Mouse (Mus musculus) T-cell, adult 2 months (primary cell): ENCODE data around the gene Ggcx.

Experiments used
- DNase-seq: peaks from one replicate; pipeline ENCODE4 v3.0.0; 2022; ENCODE audit warnings: low spot score

Gene Ggcx

DNA sequence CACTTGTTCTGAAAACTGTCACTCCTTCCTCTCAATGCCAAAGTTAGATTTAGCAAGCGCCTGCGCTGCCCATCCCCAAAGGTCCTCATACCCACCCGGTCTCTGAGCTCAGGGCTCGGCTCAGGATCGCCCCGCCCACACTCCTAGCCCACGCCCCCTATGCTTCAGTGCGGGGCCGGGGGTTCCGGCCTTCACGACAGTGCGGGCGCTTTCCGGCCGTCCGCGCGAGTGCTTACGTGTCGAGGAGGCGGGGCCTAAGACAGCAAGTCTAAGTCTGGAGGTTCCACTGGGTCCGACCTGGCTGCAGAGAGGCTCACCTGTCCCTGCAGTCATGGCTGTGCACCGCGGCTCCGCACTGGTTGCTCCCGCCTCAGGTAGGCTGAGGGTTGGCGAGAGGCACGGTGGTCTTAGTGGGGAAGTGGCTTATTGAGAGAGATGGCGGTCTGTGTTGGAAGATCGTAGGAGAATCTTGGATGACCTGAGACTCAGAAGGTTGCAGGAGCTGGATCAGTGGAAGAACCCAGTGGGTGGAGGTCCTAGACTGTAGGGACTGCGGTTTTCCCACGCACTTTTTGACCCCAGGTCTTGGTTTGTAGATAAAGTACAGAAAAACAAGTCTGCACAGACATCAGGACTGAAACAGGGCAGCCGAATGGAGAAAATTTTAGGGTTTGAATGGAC lies at the start of gene Ggcx:
TSS of gene Ggcx (plus strand) at position 233 of the 681 bp plus-strand sequence.
- peak; percentile 94 for DNase-seq

DNA sequence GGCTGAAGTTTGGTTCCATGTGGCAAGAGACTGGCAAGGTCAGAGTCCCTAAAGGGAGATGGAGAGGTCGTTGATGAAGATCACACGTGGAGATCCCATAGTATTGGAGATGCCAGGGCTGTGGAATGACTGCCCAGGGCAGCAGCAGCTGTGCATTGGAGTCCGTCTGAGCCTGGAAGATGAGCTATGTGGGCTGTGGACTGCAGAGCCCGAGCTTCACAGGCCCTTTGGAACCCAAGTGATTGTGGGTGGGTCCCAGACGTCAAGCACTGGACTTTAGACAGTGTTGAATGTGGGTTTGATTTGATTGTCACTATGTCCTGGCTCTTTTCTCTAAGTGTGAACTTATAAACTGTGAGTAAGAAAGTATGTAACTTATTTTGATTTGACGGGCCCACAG lies 49.1 kb upstream of the Ggcx start:
- DNase-seq = no peak

DNA sequence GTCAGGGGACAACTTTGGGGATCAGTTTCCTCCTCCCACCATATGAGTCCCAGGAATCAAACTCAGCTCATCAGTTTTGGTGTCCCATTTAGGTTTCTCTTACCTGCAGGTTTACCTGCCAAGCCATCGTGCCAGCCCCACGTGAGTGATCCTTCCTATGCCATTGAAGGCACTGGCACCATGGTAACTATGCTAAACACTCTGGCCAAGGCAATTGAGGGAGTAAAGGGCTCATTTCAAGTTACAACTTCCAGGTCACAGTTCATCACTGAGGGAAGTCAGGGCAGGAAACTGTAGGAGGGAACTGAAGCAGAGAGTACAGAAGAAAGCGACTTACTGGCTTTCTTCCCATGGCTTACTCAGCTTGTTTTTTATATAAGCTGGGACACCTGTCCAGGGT lies 47.8 kb upstream of the Ggcx start:
- no peak for DNase-seq

DNA sequence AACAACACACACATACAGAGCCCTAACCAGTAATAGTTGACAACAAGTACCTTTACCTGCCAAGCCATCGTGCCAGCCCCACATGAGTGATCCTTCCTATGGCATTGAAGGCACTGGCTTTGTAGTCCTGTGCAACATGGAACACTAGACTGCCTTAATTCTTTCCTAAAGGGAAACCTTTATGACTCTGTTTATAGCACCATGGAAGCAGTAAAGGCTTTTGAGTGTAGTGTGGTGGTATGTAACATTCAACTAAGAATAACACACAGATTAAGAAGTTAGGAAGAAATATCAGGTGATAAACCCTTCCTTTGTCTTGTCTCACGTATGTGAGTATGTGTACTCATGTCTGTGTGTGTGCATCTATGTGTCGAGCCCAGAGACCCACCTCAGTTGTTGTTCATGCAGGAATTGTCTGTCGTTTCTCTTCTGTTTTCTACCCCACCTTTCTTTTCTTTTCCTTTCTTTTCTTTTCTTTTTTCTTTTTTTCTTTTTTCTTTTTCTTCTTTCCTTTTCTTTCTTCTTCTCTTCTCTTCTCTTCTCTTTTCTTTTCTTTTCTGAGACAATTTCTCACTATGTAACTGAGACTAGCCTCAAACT lies 47.2 kb upstream of the Ggcx start, which contains the start of gene Rnf181:
TSS of gene Rnf181 (minus strand) at position 113 of the 600 bp plus-strand sequence.
- no peak for DNase-seq

DNA sequence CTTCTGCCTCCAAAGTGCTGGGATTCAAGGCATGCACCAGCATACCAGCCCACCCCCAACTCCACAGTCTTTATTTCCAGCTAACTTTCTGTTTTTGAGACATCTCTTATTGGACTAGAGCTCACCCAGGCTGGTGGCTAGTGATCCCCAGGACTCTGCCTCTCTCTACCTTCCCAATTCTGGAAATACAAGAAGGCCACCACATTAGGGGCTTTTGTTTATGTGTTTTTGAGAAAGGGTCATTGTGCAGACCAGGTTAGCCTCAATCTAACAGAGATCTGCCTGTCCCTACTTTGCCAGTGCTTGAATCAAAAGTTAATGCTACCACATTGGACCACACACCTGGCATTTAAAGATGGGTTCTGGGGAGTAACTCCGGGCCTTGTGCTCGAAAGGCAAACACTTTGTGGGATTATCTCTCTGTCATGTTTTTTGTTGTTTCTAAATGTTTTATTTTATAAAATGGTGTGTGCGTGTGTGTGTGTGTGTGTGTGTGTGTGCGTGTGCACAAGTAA lies 46.6 kb upstream of the Ggcx start:
- DNase-seq = no peak

DNA sequence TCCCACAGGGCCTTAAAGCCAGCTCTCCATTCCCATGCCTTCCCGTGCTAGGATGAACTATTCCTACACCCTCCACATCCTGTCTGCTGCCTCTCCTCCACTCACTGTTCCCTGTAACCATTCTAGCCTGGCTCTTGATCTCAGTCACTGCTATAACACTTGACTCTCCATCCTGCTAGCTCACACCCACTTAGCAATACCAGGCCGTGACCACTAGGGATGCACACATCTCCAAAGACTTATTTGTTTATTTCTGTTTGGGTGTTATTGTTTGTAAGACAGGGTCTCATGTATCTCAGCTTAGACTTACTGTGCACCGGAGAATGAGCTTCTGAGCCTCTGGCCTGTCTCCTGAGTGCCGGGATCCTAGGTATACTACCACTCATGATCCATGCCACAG lies 44.6 kb upstream of the Ggcx start:
- DNase-seq = no peak

DNA sequence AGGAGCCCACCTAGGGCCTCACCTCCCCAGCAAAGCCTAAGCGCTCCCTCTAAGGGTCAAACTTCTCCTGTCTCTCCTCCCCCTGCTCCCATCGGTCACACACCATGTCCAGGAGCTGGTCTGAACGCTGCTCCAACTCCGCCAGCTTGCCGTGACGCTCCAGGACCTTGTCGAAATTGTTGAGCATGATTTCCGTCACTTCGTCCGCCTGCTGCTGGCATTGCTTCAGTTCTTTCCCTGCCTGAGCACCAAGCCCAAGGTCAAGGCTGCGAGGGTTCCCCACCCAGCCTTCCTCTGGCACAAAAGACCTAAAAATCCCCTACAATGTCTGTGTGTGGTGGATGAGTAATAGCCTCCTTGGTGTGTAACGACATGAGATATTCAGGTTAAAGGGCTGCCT lies 44.0 kb upstream of the Ggcx start:
- DNase-seq = no peak

DNA sequence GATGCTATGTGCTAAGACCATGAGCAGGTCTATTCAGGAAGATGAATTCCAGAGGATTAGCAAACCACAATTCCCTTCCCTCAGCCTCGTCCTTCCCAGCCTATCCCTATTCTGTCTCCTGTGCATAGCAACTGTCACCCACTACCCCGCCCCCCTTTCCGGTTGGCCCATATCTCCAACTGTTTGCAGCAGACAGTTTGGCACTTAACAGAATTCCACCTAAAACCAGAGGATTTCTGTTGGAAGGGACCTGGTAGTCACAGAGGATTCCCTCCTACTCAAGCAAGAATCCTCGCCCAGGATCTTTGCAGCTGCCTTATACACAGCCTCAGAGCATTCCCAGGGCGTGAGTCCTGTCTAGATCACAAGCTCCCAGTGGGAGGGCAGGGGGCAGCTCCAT lies 43.0 kb upstream of the Ggcx start:
- DNase-seq = no peak

DNA sequence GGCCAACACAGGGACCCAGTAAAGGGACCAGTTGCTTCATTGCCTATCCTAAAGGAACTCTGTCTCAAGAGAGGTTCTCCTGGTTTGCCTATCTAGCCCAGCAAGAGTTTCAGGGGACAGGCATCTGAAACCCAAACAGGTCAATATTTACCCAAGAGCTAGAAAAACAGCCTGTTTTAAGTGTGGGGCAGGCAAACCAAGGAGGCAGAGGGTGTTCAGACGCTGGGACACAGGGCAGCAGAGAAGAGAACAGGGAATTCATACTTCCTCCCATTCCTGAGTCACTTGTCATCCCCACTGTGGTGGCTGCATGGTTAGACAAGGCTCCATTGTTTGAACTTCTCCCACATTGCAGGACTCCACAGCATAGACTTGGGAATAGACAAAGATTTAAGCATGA lies 42.5 kb upstream of the Ggcx start:
- DNase-seq = no peak

DNA sequence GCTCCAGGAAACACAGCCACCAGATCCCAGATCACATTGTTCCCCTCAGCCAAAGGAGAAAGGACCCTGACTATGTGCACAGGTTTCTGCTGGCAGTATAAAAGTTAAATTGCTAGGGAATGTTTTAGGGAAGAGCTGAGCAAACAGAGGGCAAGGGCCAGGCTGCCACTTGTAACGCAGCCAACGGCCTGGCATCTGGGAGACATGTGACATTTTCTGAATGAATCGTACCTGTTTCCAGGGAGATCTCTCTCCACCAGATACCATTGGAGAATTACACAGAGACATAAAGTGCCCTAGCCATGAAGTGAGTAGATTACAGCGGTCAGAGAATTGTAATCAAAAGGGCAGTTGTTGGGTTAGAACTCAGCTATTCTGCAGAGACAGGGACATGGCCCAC lies 40.9 kb upstream of the Ggcx start:
- DNase-seq = no peak

DNA sequence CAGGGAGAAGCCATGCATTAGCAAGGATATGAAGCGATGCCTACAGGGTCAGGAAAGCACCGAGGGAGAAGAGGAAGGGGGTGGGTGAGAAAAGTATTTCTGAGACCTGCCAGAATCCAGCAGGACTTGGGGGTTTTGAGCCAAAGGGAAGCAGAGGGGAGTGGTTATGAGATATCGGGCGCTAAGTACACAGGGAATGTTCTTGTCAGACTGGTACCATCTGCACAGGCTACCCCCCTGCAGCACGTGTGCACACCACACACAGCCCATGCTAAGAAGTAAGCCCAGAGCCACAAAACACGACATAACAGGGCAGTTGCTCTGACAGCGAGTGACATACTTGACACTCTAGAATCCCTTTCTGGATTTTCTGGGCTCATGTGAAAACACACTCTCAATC lies 39.9 kb upstream of the Ggcx start:
- DNase-seq = no peak

DNA sequence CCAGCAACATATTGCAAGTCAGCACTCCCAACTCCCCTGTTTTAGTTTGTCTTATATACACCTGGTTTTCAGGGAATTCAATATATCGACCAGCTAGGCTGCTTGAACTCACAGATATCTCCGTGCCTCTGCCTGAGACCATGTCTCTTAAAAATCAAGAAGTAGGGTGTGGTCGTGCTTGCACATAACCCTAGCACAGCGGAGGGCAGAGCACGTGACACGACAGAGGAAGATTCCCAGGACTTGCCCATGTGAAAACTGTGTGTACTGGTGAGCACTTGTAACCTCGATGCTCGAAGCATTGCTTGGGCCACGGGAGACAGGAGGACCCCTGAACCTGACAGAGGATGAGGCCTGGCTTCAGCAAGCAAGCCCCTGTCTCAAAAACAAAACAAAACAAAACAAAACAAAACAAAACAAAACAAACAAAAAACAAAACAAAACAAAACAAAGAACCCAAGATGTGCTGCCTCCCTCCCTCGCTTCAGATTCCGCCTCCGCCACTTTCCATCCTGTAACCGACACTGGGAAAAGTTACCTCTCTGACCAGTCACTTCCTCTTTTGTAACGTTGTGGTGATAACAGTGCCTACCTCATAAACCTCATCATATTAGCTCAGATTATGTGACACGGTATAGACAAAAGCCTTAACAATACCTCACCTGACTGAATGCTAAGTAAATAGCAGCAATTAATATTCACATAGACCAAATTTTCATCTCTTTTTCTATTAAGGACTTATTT lies 39.1 kb upstream of the Ggcx start:
- DNase-seq = peak; percentile 9

DNA sequence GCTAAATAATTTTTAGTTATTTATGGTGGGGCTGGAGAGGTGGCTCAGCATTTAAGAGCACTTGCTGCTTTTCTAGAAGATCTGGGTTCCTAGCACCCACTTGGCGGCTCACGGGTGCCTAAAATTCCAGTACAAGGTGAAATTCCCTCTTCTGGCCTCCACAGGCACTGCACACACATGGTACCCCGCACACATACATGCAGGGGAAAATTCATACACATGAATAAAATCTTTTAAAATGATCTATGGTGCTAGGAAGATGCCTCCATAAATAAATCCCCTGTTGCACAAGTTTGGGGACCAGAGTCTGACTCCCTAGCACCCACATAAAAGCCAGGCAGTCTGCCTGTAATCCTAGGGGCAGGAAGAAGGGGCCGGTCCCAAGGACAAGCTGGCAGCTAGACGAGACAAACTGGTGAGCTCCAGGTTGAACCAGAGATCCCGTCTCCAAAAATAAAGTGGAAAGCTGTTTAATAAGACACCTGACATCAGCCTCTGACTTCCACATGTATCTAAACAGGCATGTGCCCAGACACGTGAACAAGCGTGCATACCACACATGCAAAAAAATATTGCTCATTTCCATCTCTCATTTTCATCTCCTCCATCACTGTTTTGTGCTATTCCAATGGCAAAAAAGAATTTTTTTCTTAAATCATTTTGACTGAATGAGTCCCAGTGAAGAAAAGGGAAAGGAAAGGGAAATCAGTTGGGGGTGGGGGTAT lies 35.4 kb upstream of the Ggcx start:
- DNase-seq = no peak

DNA sequence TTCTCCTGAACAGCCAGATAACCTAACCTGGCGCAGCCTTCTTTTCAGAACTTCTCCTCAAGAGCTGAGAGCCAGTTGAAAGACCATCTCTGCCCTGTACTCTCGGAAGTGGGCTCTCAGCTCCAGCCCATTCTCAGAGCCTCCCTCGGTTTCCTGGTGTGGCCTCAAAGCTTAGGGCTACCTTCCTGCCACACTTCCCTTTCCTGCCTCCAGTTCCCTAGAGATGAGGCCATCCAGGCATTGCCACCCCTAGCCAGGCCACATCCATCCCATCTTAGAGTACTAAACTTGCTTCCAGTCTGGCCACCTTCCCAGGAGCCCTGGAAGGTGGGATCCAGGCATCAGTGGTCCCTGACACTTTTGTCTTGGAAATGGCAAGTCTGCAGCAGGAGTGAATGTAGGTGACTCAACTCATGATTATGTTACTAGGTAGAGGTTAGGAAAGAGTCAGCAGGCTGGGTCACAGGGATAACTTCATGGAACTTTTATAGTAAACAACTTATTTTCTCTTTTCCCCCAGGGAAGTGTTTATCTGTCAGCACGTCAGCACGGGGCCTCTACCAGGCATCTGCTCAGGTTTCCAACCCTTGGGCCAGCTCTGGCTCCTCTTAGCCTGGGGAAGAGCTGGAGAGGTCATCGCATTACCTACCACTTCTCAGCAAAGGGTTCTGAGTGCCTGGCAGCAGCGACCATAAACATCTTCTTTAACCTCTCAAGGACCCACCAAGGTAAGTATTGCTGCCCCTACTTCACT lies 34.6 kb upstream of the Ggcx start:
- no peak for DNase-seq

DNA sequence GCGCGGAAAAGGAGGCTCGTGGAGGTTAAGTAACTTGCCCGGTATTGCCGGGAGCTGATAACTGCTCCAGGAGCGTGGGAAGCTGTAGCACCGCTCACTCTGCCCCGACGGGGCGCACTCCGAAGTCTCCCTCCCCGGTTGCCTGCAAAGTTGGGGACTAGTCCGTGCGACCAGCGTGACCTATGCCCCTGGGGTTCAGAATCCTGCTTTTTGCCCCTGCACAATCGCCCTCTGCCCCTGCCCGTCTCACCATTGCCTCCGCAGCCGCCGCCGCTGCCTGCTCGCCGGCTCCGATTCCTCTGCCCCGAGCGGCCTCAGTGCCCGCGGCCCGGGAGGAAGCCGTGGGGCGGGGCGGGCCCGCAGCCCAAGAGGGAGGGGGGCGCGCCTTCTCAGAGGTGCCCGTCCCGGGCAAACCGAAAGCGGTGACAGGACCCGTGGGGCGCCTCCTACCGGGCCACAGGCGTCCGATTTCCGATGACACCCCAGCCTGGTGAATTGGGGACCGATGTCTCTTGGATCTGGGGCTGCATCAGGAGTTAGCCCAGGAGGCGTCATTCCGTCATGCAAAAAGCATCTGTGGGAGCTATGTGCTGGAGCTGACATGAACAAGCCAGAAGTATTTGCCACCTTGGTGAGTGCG lies 33.9 kb upstream of the Ggcx start, which contains the start of gene Vamp5:
TSS of gene Vamp5 (minus strand) at position 338 of the 640 bp plus-strand sequence.
- peak; percentile 90 for DNase-seq

DNA sequence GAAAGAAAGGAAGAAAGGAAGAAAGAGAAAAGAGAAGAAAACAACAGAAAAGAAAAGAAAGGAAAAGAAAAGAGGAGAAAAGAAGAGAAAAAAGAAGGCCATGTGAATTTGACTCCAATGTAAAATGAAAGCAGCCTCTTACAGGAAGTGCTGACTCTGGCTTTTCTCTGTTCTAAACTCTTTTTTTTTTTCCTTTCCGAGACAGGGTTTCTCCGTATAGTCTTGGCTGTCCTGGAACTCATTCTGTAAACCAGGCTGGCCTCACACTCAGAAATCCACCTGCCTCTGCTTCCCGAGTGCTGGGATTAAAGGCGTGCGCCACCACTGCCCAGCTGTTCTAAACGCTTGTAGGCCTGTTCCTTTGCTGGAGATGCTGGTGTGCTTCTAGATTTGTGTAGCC lies 31.6 kb upstream of the Ggcx start:
- DNase-seq = no peak

DNA sequence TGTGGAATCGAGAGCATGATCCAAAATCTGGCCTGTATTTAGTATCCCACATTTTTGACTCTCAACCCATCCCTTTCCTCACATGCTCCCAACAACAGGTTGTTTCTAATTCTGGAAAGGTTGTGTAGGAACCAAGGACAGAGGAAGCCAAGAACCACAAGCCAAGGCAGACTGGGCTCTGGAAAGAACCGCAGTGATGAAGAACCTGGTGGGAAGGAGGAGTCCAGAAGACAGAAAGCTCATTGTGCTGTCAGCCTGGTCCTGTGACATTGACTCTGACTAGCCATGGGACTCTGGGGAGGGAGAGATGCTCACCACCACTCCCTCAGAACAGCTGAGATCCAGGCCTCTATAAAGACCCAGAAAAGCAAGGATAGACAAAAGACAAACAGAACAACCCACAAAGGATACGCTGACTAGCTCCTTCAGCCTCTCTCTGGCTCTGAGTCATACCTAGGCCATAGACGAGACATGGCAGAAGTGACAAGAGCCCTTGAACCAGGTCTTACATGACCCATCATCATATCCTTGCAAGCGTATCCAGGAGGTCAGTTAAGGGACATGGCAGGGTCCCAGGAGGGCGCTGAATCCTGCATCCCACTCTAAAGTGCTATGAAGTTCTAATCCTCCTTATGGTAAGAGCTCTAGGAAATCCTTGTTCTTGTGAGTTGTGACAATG lies 30.8 kb upstream of the Ggcx start:
- DNase-seq = no peak

DNA sequence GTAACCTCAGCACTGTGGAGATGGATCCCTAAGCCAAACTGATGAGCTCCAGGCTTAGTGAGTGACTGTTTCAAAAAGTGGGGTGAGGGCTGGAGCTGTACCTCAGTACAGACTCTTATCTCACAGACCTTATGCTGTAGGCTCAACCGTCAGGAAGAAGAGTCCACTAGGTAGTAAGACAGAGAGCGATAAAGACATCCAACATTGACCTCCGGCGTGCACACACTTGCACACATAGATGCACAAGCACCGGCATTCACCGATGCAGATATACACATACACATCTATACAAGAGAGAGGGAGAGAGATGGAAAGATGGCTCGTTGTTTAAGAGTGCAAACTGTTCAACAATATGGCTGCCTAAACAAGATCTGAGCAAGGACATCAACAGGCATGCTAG lies 30.2 kb upstream of the Ggcx start:
- no peak for DNase-seq

DNA sequence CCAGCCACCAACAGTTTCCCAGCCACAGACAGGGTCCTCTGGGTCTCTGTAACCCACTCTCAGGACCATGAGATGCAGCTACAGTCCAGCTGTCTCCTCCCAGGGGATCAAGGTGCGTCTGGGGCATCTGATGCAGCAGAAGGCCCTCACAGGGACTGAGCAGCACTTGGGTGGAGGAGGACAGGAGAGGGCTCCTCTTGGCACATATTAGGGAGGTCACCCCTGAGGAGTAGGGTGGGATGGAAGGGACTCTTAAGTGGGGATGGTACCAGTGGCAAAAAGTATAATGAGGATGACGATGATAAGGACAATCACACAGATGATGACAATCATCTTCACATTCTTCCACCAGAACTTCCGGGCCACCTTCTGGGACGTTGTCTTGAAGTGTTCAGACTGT lies 28.9 kb upstream of the Ggcx start:
- no peak for DNase-seq

DNA sequence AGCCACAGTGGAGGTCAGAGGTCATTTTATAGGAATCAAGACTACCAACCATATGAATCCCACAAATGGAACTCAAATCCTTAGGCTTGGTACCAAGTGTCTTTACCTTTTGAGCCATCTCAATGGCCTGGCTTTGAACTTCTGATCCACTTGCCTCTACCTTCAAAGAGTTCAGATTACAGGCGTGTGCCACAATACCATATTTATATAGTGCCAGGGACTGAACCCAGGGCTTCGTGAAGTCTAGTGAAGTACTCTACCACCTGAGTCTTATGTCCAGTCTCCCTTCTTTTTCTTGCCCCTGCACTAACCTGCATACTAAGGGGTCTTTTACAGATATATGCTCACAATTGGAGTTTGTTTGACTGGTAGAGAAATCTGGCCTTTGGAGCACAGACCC lies 27.5 kb upstream of the Ggcx start:
- no peak for DNase-seq

DNA sequence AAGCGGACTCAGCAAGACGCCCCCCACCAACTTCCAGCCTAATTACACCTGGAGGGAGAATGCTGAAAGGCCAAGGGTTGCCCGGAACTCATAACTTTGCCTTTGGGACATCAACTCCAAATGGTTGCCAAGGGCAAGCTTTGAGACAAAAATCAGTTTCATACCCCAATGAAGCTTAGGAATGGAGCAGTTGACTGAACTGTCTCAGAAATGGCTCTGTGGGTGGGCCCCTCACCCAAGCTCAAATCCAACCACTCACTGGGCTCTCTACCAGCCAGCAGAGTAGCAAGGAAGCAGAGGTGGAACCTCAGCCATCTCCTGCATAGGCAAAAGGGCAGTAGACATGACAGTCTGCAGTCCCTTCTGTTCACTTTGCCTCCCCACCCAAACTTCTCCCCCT lies 26.3 kb upstream of the Ggcx start:
- DNase-seq = no peak
